Mouse (Mus musculus): ENCODE data around the gene Fbln5. TPM values are rescaled to one million over a fixed set of nuclear protein-coding genes. Genes with fewer than 3 reads are reported as not detected.

The Fbln5 gene
- polyA plus RNA-seq, 1 experiment from 2014 or later: 14.5 TPM

DNA sequence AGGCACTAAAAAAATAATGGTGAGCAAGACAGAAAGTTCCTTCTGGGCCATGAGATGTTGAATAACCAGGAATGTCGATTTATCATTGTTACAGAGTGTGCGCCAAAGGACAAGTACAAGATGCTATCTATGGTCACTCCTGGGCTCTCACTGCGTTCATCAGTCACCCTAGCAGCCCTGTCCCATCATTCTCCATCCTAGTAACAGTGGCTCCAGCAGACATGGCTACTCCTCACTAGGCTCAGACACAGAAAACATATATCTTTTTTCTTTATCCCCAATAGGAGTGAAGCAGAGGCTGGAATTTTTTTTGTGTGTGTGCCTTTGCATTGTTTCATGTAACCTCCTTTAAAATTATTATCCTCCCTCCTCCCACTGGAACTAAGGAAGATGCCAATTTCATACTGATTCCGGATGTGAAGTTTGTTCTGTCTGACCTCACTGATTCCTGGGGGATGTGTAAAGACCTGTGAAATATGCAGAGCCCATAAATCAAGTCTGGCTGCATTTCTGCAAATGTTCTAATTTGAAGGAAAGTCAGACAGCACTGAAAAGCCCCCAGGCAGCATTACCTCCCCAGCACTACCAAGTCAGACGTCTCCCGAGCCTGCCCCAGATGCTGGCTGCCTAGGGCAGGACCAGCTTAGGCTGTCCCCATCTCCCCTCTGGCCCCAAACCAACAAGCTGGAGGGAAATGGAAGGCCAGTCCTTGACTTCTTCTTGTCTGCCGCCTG lies 20.5 kb downstream of the Fbln5 start:
- Histone ChIP-seq H3K9me3 (ENCODE audit: control insufficient read depth, low read length) (no peaks in the 10 kb centered on the region), H3K4me2 (no peak overlapping the region), H3K4me3 (ENCODE audit: low read depth, low read length) (no peak overlapping the region), H3K36me3 (ENCODE audit: control insufficient read depth, insufficient read depth, low read length) (no peaks in the 10 kb centered on the region), H3K27ac (ENCODE audit: low read depth, low read length) (no peak overlapping the region), H3K4me1 (ENCODE audit: control insufficient read depth, insufficient read depth, low read length) (no peaks in the 10 kb centered on the region), H3K27me3 (ENCODE audit: control insufficient read depth, insufficient read depth, low read length) (no peaks in the 10 kb centered on the region), H3K9ac (ENCODE audit: low read length) (no peak overlapping the region)
- 86% methylated on average over 7 of the region's 7 CpGs for WGBS
- no peak for ATAC-seq (ENCODE audit: low FRiP score)
- no peak for DNase-seq (ENCODE audit: low spot score, missing footprints)

DNA sequence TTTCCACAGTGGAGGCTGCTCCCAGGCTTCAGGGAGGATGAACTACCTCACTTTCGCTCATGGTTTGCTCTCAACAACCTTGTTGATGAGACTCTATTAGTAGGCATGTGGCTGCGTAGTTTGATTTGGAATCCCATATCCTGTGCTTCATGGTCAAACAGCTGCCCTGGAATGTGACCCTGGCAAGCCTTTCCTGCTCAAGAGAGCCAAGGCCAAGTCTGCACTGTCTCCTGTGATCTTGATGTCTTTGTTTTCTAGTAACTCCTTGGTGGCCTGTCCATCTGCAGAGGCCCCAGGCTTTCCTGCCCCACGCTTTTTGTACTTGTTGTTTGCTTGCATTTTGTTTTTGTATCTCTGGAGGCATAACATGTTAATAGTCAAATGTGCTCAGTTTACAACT lies 24.4 kb downstream of the Fbln5 start:
- Histone ChIP-seq H3K9me3 (ENCODE audit: control insufficient read depth, low read length) (no peaks in the 10 kb centered on the region), H3K4me2 (no peak overlapping the region), H3K27ac (ENCODE audit: low read depth, low read length) (no peak overlapping the region), H3K4me1 (ENCODE audit: control insufficient read depth, insufficient read depth, low read length) (no peaks in the 10 kb centered on the region), H3K36me3 (ENCODE audit: control insufficient read depth, insufficient read depth, low read length) (no peaks in the 10 kb centered on the region), H3K27me3 (ENCODE audit: control insufficient read depth, insufficient read depth, low read length) (no peaks in the 10 kb centered on the region), H3K9ac (ENCODE audit: low read length) (no peak overlapping the region), H3K4me3 (ENCODE audit: low read depth, low read length) (no peak overlapping the region)
- 79% methylated on average over 3 of the region's 3 CpGs for whole genome bisulfite sequencing
- ATAC-seq (ENCODE audit: low FRiP score) (no peak), DNase-seq (ENCODE audit: low spot score, missing footprints) (peak; percentile 60)

DNA sequence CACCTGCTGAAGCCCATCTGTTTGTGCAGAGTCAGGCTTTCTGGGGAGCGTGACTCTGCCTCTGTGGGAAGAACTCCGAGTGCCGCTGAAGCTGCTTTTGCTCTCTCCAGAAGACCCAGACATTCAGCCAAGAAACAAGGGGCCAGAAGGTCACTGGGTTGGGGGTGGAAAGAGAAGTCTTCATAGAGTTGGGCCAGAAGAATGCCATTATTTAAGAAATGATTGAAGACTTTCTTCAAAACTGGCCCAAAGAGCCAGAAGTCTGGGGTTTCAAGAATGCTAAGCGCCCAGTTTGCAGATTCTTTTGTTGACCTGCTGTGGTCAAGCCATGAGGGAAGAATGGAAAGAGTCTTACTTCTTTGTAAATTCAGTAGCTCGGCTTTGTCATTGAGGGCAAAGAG lies 25.6 kb downstream of the Fbln5 start:
- no peak overlapping the region for H3K27ac ChIP-seq (ENCODE audit: low read depth, low read length)
- DNase-seq (ENCODE audit: low spot score, missing footprints) (no peak), ATAC-seq (ENCODE audit: low FRiP score) (no peak)
- H3K4me1 ChIP-seq (ENCODE audit: control insufficient read depth, insufficient read depth, low read length): no peaks in the 10 kb centered on the region
- H3K27me3 ChIP-seq (ENCODE audit: control insufficient read depth, insufficient read depth, low read length): no peaks in the 10 kb centered on the region
- H3K9me3 ChIP-seq (ENCODE audit: control insufficient read depth, low read length): no peaks in the 10 kb centered on the region
- H3K9ac ChIP-seq (ENCODE audit: low read length): no peak overlapping the region
- no peak overlapping the region for H3K4me2 ChIP-seq
- H3K36me3 ChIP-seq (ENCODE audit: control insufficient read depth, insufficient read depth, low read length): no peaks in the 10 kb centered on the region
- H3K4me3 ChIP-seq (ENCODE audit: low read depth, low read length): no peak overlapping the region
- WGBS: 88% methylated on average over 5 of the region's 5 CpGs

DNA sequence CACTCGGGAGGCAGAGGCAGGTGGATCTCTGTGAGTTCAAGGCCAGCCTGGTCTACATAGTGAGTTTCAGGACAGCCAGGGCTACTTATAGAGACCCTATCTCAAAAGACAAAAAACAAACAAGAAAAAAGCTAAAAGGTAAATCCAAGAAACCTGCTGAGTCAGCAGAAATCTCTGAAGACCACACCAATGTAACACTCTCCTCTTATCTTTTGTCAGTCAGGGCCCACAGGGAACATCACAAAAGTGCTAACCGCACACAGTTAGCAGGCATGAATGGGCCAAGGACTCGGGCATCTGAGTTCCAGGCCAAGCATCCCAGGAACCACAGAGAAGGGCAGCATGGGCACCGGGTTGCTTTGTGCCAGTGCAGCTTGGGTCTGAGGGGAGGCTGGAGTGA lies 26.2 kb downstream of the Fbln5 start:
- WGBS: 87% methylated on average over 4 of the region's 4 CpGs
- Histone ChIP-seq H3K9me3 (ENCODE audit: control insufficient read depth, low read length) (no peaks in the 10 kb centered on the region), H3K27ac (ENCODE audit: low read depth, low read length) (no peak overlapping the region), H3K4me3 (ENCODE audit: low read depth, low read length) (no peak overlapping the region), H3K9ac (ENCODE audit: low read length) (no peak overlapping the region), H3K36me3 (ENCODE audit: control insufficient read depth, insufficient read depth, low read length) (no peaks in the 10 kb centered on the region), H3K4me2 (no peak overlapping the region), H3K27me3 (ENCODE audit: control insufficient read depth, insufficient read depth, low read length) (no peaks in the 10 kb centered on the region), H3K4me1 (ENCODE audit: control insufficient read depth, insufficient read depth, low read length) (no peaks in the 10 kb centered on the region)
- ATAC-seq (ENCODE audit: low FRiP score): no peak
- no peak for DNase-seq (ENCODE audit: low spot score, missing footprints)

DNA sequence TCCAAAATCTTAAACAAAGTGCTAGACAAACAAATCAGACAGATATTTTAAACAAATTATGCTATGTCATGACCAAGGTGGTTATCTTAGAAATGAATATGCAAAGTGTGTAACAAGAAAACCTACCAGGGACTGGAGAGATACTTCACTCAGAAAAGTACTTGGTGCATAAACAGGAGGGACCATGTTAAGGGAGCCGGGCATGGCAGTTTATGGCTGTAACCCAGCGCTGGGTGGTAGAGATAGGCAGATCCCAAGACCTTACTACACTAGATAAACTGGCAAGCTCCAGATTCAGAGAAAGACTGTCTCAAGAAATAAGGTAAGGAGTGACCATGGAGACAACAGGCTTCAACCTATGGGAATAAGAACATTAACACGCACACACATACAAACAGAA lies 29.1 kb downstream of the Fbln5 start:
- 96% methylated on average over 3 of the region's 3 CpGs for WGBS
- Histone ChIP-seq H3K27ac (ENCODE audit: low read depth, low read length) (no peak overlapping the region), H3K4me1 (ENCODE audit: control insufficient read depth, insufficient read depth, low read length) (no peaks in the 10 kb centered on the region), H3K9ac (ENCODE audit: low read length) (no peak overlapping the region), H3K27me3 (ENCODE audit: control insufficient read depth, insufficient read depth, low read length) (no peaks in the 10 kb centered on the region), H3K4me2 (no peak overlapping the region), H3K36me3 (ENCODE audit: control insufficient read depth, insufficient read depth, low read length) (no peaks in the 10 kb centered on the region), H3K4me3 (ENCODE audit: low read depth, low read length) (no peak overlapping the region), H3K9me3 (ENCODE audit: control insufficient read depth, low read length) (no peaks in the 10 kb centered on the region)
- no peak for DNase-seq (ENCODE audit: low spot score, missing footprints)
- ATAC-seq (ENCODE audit: low FRiP score): no peak

DNA sequence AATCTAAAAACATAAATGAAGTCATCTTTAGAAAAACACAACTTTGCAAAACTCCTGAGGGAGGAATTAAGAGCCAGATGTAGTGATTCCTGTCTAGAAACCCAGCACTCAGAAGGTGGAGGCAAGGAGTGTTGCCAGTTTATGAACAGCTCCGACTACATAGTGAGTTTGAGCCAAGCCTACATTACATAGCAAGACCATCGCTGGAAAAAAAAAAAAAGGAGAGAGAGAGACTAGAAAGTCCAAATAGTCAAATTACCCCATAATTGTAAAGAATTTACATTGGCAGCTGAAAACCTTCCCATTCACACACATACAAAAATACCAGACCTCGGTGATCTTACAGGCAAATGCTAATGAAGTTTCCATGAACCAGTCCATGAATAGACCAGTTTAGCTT lies 29.6 kb downstream of the Fbln5 start:
- H3K27ac ChIP-seq (ENCODE audit: low read depth, low read length): no peak overlapping the region
- no peaks in the 10 kb centered on the region for H3K4me1 ChIP-seq (ENCODE audit: control insufficient read depth, insufficient read depth, low read length)
- H3K4me3 ChIP-seq (ENCODE audit: low read depth, low read length): no peak overlapping the region
- H3K36me3 ChIP-seq (ENCODE audit: control insufficient read depth, insufficient read depth, low read length): no peaks in the 10 kb centered on the region
- H3K4me2 ChIP-seq: no peak overlapping the region
- no peak overlapping the region for H3K9ac ChIP-seq (ENCODE audit: low read length)
- ATAC-seq (ENCODE audit: low FRiP score) (no peak), DNase-seq (ENCODE audit: low spot score, missing footprints) (no peak)
- 88% methylated on average over 3 of the region's 3 CpGs for WGBS
- no peaks in the 10 kb centered on the region for H3K9me3 ChIP-seq (ENCODE audit: control insufficient read depth, low read length)
- H3K27me3 ChIP-seq (ENCODE audit: control insufficient read depth, insufficient read depth, low read length): no peaks in the 10 kb centered on the region

DNA sequence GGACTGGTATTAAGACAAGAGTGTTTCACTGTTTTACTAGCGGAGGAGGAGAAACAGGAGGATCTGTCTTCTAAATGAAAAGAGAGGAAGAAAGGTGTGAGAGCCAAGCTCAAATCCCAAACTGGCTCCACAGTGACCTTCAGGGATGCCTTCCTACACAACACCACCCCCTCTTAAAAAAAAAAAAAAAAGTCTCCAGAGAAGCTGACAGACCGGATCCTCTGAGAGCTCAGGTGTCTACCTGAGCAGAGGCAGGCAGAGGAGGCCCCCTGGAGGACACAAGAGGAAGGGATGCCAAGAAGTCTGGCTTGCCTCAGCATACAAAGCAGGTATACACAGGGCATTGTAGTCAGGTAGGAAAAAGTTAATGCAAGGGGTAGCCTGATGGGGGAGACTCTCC lies 36.1 kb downstream of the Fbln5 start:
- Histone ChIP-seq H3K36me3 (ENCODE audit: control insufficient read depth, insufficient read depth, low read length) (no peaks in the 10 kb centered on the region), H3K27me3 (ENCODE audit: control insufficient read depth, insufficient read depth, low read length) (no peaks in the 10 kb centered on the region), H3K9me3 (ENCODE audit: control insufficient read depth, low read length) (no peaks in the 10 kb centered on the region), H3K27ac (ENCODE audit: low read depth, low read length) (no peak overlapping the region), H3K4me2 (no peak overlapping the region), H3K9ac (ENCODE audit: low read length) (no peak overlapping the region), H3K4me1 (ENCODE audit: control insufficient read depth, insufficient read depth, low read length) (no peaks in the 10 kb centered on the region), H3K4me3 (ENCODE audit: low read depth, low read length) (no peak overlapping the region)
- 59% methylated on average over 2 of the region's 2 CpGs for WGBS
- ATAC-seq (ENCODE audit: low FRiP score): no peak
- no peak for DNase-seq (ENCODE audit: low spot score, missing footprints)

DNA sequence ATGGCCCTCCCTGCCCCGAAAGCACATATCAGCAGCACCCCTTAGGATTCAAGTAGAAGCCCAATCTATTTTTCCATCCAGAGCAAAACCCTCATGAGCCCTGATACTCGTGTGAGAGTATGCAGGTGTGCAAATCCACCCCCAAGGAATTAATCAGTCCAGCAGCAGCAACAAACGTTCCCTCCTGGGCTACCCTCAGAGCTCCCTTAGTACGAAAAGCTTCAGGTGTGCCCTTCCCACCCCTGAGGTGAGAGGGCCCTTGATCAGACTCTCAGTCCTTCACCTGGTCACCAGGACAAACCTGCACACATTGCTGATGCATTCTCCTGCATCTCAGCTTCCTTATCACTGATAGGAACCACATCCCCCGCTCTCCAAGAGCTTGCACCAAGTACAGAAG lies 37.9 kb downstream of the Fbln5 start:
- no peak overlapping the region for H3K27ac ChIP-seq (ENCODE audit: low read depth, low read length)
- no peak for ATAC-seq (ENCODE audit: low FRiP score)
- WGBS: 77% methylated on average over 5 of the region's 5 CpGs

DNA sequence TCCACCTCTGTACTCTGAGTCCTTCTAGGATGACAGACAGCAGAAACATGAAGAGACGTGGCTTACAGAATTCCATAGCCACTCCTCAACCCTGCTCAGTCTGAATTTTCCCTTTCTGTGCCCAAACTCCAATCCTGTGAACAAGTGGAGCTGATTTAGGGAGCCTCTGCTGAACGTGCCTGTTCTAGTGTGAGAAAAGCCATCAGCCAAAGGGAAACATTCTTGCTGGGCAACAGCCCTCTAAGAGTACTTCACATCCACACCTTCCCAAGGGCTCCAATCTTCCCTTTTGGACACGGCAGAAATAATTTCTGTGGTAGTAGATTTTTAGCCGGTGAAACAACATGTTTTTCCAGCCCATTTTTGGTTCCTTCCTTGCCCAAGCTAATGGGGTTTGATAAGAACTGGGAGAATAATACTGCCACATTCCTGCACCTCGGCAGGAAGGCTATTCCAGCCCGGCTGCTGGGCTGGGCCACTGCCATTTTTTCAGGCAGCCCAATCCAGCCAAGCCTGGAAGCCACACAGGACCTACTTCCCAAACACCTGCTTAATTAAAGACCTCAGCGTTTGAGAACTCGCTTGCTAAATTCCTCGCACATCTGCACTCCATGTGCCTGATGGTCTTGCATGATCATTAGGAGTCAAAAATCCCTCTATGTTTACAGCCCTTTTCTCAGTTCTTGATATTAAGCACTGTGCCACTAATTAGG lies 41.1 kb downstream of the Fbln5 start:
- Histone ChIP-seq H3K9ac (ENCODE audit: low read length) (no peak overlapping the region), H3K27me3 (ENCODE audit: control insufficient read depth, insufficient read depth, low read length) (no peaks in the 10 kb centered on the region), H3K4me3 (ENCODE audit: low read depth, low read length) (no peak overlapping the region), H3K4me1 (ENCODE audit: control insufficient read depth, insufficient read depth, low read length) (no peaks in the 10 kb centered on the region), H3K36me3 (ENCODE audit: control insufficient read depth, insufficient read depth, low read length) (no peaks in the 10 kb centered on the region), H3K9me3 (ENCODE audit: control insufficient read depth, low read length) (no peaks in the 10 kb centered on the region), H3K4me2 (no peak overlapping the region), H3K27ac (ENCODE audit: low read depth, low read length) (no peak overlapping the region)
- ATAC-seq (ENCODE audit: low FRiP score): no peak
- WGBS: 74% methylated on average over 9 of the region's 9 CpGs
- no peak for DNase-seq (ENCODE audit: low spot score, missing footprints)

More for the DNA sequence above, 37.9 kb downstream of the Fbln5 start:
- Histone ChIP-seq H3K4me1 (ENCODE audit: control insufficient read depth, insufficient read depth, low read length) (no peaks in the 10 kb centered on the region), H3K9ac (ENCODE audit: low read length) (no peak overlapping the region), H3K4me2 (no peak overlapping the region), H3K4me3 (ENCODE audit: low read depth, low read length) (no peak overlapping the region), H3K27me3 (ENCODE audit: control insufficient read depth, insufficient read depth, low read length) (no peaks in the 10 kb centered on the region), H3K9me3 (ENCODE audit: control insufficient read depth, low read length) (no peaks in the 10 kb centered on the region), H3K36me3 (ENCODE audit: control insufficient read depth, insufficient read depth, low read length) (no peaks in the 10 kb centered on the region)
- DNase-seq (ENCODE audit: low spot score, missing footprints): no peak
